Mouse (Mus musculus): ENCODE data around the gene Crhbp.

Crhbp gene

DNA sequence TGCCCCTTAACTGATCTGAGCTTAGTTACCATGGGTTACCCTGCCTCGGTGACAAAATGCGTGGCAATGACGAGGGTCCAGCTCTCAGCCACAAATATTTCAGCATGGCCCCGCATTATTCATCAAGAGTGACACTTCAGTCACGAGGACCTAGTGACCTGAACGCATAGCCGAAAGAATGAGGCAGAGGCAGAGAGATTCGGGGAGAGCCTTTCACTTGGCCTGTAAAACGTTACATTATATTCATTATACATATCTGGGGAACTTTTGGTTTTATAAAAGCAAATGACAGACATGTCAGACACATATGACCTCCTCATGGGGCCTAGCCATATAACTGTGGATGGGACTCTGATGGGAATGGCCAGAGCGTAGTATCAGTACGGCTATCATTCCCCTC is at the start of gene Crhbp:
Crhbp (minus strand) TSS at position 101 of the 400 bp plus-strand sequence.
- DNase-seq: no peak

DNA sequence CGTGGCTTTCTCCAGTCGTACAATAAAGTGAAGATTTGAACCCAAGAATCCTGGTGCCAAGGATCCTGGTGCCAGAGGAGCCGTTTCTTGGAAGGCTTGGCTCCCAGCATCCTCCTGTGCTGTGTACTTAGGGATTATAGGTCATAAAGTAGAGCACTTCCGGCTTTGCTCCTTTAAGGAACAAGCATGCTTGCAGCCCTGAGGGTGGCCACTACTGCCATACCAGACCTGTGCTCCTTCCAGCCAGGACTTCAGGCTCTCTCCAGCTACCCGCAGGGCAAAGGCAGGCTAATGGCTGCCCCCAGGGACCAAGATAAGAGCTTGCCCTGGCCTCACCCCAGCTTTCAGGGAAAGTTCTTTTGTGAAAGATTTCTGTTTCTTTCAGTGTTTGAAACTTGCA is 48.6 kb upstream of the Crhbp start:
- no peak for DNase-seq

GRCm38 (mm10) chr13:95491327-95491726 is 46.6 kb upstream of the Crhbp start:
- peak; percentile 16 for DNase-seq

- peak; percentile 17 for DNase-seq
These were observed 39.9 kb upstream of the Crhbp start for GRCm38 (mm10) chr13:95484664-95485063.

GRCm38 (mm10) chr13:95481428-95481827 is 36.7 kb upstream of the Crhbp start:
- DNase-seq: peak; percentile 78

- no peak for DNase-seq
These were observed 34.1 kb upstream of the Crhbp start, which contains the start of gene S100z for GRCm38 (mm10) chr13:95478671-95479413. TSS of gene S100z (minus strand) at chr13:95478721.

- DNase-seq: no peak
These were observed 32.4 kb upstream of the Crhbp start for GRCm38 (mm10) chr13:95477173-95477572.

- DNase-seq: no peak
These were observed 30.4 kb upstream of the Crhbp start for GRCm38 (mm10) chr13:95475124-95475523.

DNA sequence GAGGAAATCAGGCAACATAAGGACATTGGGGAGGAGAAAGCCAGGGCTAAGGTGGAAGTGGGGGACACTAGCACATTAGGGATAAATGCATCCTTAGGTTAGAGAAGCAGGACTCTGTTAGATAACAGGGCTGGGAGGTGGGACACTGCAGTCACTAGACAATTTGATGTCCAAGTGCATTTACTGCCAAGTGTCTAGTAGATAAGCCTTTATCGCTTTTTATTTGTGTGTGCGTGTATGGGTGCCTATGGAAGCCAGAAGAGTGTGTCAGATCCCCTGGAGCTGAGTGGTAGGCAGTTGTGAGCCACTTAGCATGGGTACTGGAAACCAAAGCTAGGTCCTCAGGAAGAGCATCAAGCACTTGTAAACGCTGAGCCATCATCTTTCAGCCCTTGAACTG is 29.6 kb upstream of the Crhbp start:
- no peak for DNase-seq

DNA sequence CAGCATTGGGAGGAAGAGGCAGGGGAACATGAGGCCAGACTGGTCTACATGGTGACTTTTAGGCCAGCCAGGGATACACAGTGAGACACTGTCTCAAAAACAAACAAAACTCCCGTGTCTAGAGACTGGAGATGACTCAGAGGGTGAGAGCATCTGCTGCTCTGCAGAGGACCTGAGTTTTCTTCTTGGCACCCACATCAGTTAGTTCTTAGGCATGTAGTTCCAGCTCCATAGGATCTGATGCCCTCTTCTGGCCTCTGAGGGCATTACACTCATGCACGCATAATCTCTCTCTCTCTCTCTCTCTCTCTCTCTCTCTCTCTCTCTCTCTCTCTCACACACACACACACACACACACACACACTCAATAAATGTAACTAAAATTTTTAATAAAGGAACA is 26.2 kb upstream of the Crhbp start:
- DNase-seq: no peak

DNA sequence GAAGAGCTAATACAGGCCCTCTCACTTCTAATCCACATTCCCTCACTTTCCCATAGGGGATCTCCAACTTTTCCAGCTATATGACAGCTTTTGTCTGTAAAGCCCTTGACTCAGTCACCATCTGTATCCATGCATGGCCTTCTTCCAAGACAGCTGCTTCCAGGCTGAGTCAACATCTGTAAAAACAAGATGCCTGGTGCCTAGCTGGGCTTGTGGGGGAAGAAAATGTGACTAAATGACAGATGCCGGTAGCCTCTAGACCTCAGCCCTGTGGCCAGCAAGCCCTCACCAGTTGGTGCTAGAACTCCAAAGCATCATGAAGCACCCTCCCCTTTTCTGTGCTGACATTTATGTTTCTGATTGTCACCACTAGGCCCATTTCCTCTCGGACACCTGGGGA is 6.8 kb upstream of the Crhbp start:
- no peak for DNase-seq

DNA sequence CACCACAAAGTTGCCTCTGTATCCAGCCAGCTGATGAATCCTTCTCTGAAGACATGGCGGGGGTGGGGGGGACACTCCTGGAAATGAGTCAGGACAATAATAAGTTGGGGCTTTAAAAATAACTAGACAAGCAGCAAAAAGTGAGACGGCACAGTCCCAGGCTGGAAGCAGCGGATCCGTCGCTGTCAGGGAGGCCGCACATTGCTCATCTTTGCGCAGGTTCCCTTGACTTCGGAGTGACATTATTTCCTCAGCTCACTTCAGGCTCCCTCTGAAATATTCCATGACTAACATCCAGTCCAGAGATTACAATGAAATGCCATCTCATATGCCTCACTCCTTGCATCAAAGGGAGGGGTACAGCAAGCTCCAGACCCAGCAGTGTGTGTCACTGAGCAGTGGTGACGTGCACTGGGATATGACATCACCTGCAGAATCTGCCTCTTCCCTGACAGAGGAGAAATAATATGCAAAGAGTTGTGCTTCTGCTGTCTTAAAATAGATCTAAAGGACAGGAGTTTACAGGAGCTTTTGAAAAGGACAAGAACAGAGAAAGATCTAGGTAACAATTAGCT is 6.0 kb upstream of the Crhbp start:
- no peak for DNase-seq

DNA sequence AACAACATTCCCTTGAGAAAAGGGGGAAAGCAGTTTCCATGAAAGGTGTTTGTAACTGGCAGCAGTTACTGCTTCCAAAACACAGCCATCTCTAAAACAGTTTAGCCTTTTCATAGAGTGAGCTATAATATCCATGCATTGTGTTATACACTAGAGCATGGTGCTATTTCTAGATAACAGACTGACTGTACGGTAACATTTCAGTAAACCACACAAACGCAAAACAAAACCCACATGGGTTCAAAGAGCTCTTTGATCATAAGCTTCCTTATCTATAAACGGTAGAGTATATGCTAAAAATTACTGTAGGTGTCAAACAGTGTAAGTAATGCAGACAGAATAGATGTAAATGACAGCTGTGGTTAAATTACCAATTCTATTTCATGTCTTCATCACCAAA is 5.0 kb upstream of the Crhbp start:
- DNase-seq: no peak

- no peak for DNase-seq
These were observed 433 bp downstream of the Crhbp start for GRCm38 (mm10) chr13:95444291-95444690.

GRCm38 (mm10) chr13:95443376-95444233 is 1.1 kb downstream of the Crhbp start:
- peak; percentile 8 for DNase-seq

DNA sequence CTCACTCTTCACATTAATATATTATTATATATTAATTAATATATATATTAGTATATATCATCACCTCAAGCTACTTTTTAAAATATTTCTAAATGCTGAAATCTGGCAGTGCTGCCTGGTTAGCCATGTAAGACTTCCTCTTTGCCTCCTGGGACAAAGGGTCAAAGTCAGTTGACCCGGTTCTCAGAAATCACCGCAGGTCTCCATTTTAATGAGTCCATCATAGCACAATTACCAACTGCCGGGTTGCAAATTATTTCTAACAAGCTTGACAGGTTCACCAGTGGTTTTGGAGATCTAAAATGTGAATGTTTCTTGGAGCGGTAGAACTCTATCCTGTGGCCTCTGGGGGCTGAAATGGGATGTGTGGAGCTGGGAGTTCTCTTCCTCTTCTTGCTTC is 1.8 kb downstream of the Crhbp start:
- peak; percentile 25 for DNase-seq

DNA sequence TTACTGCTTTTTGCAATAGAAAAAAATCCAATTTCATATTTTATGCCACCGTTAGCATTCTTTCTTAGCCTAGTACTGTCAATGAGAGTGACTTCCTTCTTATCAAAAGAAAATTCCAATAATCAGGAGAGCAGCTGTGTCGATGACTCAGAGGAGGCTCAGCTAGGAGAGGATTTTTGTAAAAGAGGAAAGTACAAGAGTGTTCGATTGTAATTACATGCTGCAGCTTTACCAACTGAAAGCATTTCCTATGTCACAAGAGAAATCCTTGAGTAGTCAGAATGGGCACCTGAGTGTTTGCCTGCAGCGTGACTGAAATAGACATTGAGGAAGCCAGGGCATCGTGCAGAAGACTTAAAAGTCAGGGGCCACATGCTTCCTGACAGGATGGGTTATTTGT is 5.2 kb downstream of the Crhbp start:
- DNase-seq: no peak

DNA sequence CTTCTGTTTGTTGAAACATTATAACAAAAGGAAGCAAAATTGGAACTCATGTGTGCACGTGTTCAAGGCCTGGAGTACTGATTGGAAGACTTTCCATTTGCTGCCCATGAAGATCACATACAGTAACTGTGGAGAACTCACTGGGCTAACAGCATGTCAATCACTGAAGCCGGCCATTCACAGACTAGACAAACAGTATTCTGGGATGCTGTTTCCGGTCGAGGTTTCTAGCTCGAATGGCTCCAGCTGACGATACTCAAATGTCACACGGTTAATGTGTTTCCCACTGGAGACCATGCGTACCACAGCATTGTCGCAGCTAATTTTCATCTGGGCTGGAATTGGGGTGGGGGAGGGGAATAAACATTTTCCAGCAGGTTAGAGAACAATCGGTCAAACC is 13.0 kb downstream of the Crhbp start:
- DNase-seq: peak; percentile 15

DNA sequence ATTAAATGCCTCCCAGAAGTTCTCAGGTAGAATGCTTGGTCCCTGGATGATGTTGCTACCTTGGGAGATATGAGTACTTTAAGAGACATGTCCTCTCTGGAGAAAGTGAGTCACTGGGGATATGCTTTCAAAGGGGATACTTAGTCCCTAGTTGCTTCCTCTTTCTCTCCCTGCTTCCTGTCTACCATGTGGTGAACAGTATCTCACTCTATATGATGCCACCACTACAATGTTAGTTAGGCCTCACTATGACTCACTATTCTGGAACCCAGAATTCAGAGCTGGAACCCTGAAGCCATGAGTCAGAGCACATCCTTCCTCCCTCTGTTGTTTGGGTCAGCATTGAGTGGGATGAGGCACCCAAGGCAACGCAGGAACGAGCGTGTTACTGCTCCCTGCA is 17.2 kb downstream of the Crhbp start:
- DNase-seq: no peak

DNA sequence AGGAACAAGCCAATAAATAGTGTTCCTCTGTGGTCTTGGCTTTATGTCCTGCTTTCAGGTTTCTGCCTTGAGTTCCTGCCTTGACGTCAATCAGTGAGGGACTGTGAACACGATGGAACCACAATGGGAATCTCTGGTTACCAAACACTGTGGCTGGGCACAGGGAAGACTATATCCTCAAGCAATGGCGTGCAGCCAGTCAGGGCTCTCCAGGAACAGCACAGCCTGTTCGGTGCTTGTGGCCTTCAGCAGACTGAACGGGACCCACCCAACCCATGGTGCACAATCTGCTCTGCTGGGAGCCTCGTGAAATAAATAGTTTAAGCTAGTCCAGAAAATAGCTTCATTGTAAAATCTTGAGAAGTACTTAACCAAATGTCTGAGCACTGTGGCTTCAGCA is 18.3 kb downstream of the Crhbp start:
- no peak for DNase-seq

DNA sequence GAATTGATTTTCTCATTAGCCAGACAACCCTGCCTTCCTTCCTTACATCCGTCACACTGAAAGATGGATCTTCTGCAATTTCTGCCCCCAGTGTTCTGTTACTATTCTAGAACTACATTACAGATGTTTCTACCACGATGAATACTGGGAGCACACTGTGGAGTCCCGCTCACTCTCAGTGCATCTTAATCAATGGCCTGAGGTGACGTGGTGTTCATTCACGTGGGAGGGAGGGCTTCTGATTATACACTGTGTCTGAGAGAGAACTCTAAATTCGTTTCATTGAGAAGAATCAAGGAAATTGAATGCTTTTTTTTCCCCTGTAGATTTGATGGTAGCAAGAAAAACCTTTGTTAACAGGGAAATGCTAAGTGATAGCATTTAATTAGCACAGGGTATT is 19.2 kb downstream of the Crhbp start:
- DNase-seq: no peak

DNA sequence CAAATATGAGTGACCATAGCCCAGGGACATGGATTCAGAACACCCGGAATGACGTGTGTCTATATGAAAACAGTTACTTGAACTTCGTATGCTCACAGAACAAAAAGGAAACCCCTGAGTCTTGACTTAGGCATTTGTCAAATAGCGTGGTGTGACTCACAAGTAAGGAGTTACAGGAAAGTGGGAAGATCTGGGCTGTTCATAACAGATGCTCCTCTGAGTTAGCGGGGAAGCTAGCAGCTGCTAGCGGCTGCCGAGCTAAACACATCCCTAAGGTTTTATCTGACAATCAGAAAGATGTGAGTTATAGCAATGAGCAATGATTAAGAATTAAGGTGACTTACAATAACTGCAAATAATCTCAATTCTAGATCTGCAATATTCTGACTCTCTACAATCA is 19.8 kb downstream of the Crhbp start:
- no peak for DNase-seq

DNA sequence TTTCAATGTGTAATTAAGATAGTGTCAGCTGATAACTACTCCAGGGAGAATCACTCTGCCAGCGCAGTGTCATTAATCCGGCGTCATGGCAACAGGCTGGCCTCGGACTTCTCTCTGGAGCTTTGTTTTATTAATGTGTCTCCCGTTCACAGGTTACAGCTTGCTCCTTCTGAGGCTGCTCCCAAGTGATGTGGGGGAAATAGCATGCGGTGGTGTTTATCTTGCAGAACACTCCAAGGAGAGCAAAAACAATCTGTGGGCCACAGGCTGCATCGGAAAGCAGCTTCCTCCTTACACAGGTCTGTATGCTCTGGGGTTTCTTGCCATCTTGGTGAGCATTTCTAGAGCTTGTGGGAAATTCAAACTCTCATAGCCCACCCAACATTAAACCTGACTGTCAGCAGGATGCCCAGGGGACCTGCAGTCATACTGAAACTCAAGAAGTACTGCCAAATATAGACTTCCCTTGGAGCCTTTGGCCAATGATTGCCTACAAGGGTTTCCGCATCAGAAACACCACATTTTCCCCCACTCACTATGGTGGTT is 25.4 kb downstream of the Crhbp start:
- DNase-seq: no peak
